Mouse (Mus musculus) left cerebral cortex, adult 8-10 months (tissue): ENCODE data around the gene Chrna1. TPM values are rescaled to one million over a fixed set of nuclear protein-coding genes. Genes with fewer than 3 reads are reported as not detected.

Experiments used
- DNase-seq, 2 experiments: peaks; one replicate each; pipeline ENCODE4 v3.0.0; 2022; ENCODE audit warnings: low spot score in 2 of 2
- total RNA-seq, 4 experiments: library from RNA; stranded (reverse); gene quantifications; 2 replicates each; pipeline ENCODE4 v1.2.4; 2022

The Chrna1 gene
- total RNA-seq, 4 experiments from 2014 or later = 0.13 to 0.21 (median 0.19) TPM

DNA sequence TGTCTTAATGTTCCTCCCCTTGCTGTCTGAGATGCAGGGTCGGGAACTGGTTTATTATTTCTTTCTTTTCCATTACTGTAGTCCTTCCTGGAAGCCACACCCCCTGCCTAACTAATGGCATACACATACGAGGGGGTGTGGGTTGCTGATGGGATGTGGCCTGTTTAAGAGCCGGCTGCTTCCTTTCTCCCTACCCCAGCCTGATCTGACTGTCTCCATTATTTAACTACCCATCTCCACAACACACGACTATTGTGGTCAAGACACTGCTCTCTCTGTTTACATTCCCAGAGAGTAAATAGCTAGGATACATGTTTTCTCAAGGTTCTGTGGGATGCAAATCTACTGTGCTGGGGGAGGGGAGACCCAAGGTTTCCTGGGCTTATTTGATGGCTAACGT, 58.4 kb downstream of the Chrna1 start:
- DNase-seq = no peak

- DNase-seq = no peak
These were observed 61.2 kb downstream of the Chrna1 start for GRCm38 (mm10) chr2:73518966-73519365.

GRCm38 (mm10) chr2:73518311-73518710, 61.8 kb downstream of the Chrna1 start:
- DNase-seq = no peak

DNA sequence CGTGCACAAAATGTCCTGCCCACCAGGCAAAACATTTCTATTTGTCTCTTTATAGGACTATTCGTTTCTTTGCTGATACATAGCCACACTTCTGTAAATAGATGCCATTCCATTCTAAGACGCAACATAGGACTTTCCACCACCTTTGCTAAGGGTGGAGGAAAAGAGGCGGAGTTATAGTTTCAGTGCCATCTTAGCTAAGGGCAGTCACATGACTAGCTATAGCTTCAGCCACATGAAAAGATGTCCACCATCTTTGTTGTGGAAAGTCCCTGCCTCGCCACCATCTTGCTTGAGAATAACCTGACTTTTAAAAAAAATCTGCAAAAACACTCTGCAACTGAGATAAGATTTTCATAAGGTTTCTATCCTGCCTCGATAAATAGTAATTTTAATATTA, 66.0 kb downstream of the Chrna1 start:
- DNase-seq = no peak

Other genes starting within 250 kb of the Chrna1 start
- 10 to 100 TPM; 43.1 to 50.3 (median 45.5) TPM for gene Gpr155, start 193.8 kb downstream of the Chrna1 start, total RNA-seq
- gene Wipf1, start 50.6 kb downstream of the Chrna1 start, total RNA-seq = 10 to 100 TPM in 2 of 4 experiments, 1 to 10 TPM in 2; 9.3 to 16.6 (median 12.8) TPM
- 1,000 to 10,000 TPM; 1,322 to 1,483 (median 1,424) TPM for gene Chn1, start 195.0 kb upstream of the Chrna1 start, total RNA-seq